Mouse (Mus musculus): ENCODE data around the gene Tuba3a. TPM values are rescaled to one million over a fixed set of nuclear protein-coding genes. Genes with fewer than 3 reads are reported as not detected.

Gene Tuba3a
- polyA plus RNA-seq (2016; fragmentation: Nextera tagmentation; extraction: Ambion mirVana), result 0.12 TPM in 1 of 2 replicates, not detected in the other

GRCm38 (mm10) chr6:125285890-125286289 lies at the start of gene Tuba3a:
TSS of gene Tuba3a (minus strand) at chr6:125286042.
- DNase-seq (ENCODE audit: extremely low spot score, low spot score), result no peak
- Histone ChIP-seq H3K4me3 (no peak within 1 kb of the TSS), H3K9me3 (0 out of 2 replicates have a peak, but pooled peaks cover 6% of the 10 kb centered on the region), H3K36me3 (replicated peaks) (no peaks in the 10 kb centered on the region), H3K27me3 (ENCODE audit: poor library complexity, severe bottlenecking) (no peaks in the 10 kb centered on the region), H3K4me1 (no peaks in the 10 kb centered on the region), H3K27ac (no peak within 1 kb of the TSS)
- WGBS, result 94% methylated on average over 22 of the region's 22 CpGs

GRCm38 (mm10) chr6:125334356-125334755 lies 48.5 kb upstream of the Tuba3a start:
- no peaks in the 10 kb centered on the region for H3K9me3 ChIP-seq
- peaks cover 22% of the 10 kb centered on the region for H3K4me1 ChIP-seq
- 59% methylated on average over 2 of the region's 2 CpGs for WGBS
- peaks cover 11% of the 10 kb centered on the region for H3K27me3 ChIP-seq (ENCODE audit: poor library complexity, severe bottlenecking)
- no peak overlapping the region for H3K4me3 ChIP-seq
- H3K27ac ChIP-seq, result no peak overlapping the region
- no peak for DNase-seq (ENCODE audit: extremely low spot score, low spot score)
- H3K36me3 ChIP-seq (replicated peaks), result no peaks in the 10 kb centered on the region

DNA sequence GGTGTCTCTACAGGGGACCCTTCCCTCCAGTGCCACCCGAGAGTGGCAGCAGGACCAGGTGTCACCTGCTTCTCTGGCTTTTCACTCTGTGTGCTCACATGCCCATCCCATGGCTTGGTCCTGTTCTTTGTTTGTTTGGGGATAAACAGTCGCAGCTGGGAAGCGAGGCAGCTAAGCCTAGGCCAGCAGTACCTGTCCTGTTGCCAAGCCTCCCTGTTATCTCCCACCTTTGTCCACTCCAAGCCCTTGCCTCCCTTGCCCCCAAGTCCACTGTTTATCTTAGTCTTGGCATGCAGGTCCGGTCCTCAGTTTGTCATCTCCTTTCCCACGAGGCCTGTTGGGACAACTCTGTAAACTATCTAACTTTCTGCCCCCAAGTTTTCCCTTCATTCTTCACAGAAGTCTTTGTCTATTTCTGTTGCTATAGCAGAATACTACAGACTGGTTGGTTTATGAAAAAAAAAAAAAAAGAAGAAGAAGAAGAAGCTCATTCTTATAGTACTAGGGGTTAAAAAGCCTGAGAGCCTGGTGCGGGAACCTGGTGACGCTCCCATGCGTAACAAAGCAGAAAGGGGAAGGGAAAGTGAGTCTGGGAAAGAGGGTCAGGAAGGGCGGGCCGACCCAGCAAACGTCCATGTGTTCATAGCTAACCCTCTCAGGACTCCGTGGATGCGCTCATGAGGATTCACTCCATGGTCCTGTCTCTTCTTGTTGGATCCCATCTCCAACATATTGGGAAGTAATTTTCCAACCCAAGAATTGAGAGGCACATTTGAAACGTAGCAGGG lies 47.5 kb upstream of the Tuba3a start:
- WGBS, result 78% methylated on average over 14 of the region's 14 CpGs
- Histone ChIP-seq H3K4me1 (peaks cover 22% of the 10 kb centered on the region), H3K9me3 (no peaks in the 10 kb centered on the region), H3K27me3 (ENCODE audit: poor library complexity, severe bottlenecking) (peaks cover 11% of the 10 kb centered on the region), H3K36me3 (replicated peaks) (no peaks in the 10 kb centered on the region), H3K27ac (no peak overlapping the region), H3K4me3 (no peak overlapping the region)
- no peak for DNase-seq (ENCODE audit: extremely low spot score, low spot score)

DNA sequence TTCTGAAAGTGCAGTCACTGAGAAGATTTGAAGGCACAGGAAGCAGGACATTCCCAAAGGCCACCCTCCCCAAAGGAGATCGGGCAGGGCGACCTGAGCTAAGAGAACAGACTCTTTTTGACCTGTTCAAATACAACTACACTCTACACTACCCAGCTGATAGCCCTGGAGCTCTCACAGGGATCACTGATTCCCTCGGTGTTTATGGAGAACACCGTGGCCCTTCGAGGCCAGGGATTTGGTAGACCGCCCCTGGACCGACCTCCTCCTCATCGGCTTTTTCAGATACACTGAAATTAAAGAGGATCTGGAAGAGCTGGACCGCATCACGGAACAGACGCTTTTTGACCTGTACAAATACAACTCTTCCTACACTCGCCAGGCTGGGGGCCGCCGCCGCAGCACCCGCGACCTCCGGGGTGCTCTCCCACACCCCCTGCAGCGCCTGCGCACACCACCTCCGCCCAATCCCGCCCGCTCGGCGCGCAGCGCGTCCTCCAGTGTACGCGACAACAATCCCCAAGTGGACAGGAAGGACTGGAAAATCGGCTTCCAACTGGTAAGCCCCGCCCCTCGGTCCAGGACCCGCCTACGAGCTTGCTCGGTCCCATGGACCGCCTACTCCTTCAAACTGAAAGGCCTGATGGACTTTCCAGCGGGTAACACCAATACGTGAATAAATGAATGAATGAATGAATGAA lies 44.9 kb upstream of the Tuba3a start:
- no peaks in the 10 kb centered on the region for H3K36me3 ChIP-seq (replicated peaks)
- no peaks in the 10 kb centered on the region for H3K9me3 ChIP-seq
- H3K27me3 ChIP-seq (ENCODE audit: poor library complexity, severe bottlenecking), result peaks cover 11% of the 10 kb centered on the region
- peak overlapping the region; percentile 82 for H3K27ac ChIP-seq
- WGBS, result under 1% methylated on average over 39 of the region's 39 CpGs
- peak overlapping the region; percentile 67 for H3K4me3 ChIP-seq
- H3K4me1 ChIP-seq, result peaks cover 22% of the 10 kb centered on the region
- DNase-seq (ENCODE audit: extremely low spot score, low spot score), result peak; percentile 80

- no peak overlapping the region for H3K4me3 ChIP-seq
- no peaks in the 10 kb centered on the region for H3K9me3 ChIP-seq
- 81% methylated on average over 5 of the region's 5 CpGs for WGBS
- H3K27me3 ChIP-seq (ENCODE audit: poor library complexity, severe bottlenecking), result peaks cover 28% of the 10 kb centered on the region
- peaks cover 12% of the 10 kb centered on the region for H3K4me1 ChIP-seq
- H3K36me3 ChIP-seq (replicated peaks), result no peaks in the 10 kb centered on the region
- no peak for DNase-seq (ENCODE audit: extremely low spot score, low spot score)
- H3K27ac ChIP-seq, result no peak overlapping the region
These were observed 42.4 kb upstream of the Tuba3a start for GRCm38 (mm10) chr6:125328243-125328642.

- H3K36me3 ChIP-seq (replicated peaks), result no peaks in the 10 kb centered on the region
- no peak for DNase-seq (ENCODE audit: extremely low spot score, low spot score)
- no peak overlapping the region for H3K27ac ChIP-seq
- H3K27me3 ChIP-seq (ENCODE audit: poor library complexity, severe bottlenecking), result peaks cover 56% of the 10 kb centered on the region
- H3K9me3 ChIP-seq, result no peaks in the 10 kb centered on the region
- peaks cover 17% of the 10 kb centered on the region for H3K4me1 ChIP-seq
- H3K4me3 ChIP-seq, result no peak overlapping the region
- WGBS, result 78% methylated on average over 6 of the region's 6 CpGs
These were observed 39.5 kb upstream of the Tuba3a start for GRCm38 (mm10) chr6:125325337-125325736.

- H3K4me1 ChIP-seq, result peaks cover 13% of the 10 kb centered on the region
- H3K36me3 ChIP-seq (replicated peaks), result no peaks in the 10 kb centered on the region
- peaks cover 64% of the 10 kb centered on the region for H3K27me3 ChIP-seq (ENCODE audit: poor library complexity, severe bottlenecking)
- no peaks in the 10 kb centered on the region for H3K9me3 ChIP-seq
- H3K27ac ChIP-seq, result no peak overlapping the region
- no peak overlapping the region for H3K4me3 ChIP-seq
- 63% methylated on average over 6 of the region's 6 CpGs for WGBS
- no peak for DNase-seq (ENCODE audit: extremely low spot score, low spot score)
These were observed 37.7 kb upstream of the Tuba3a start for GRCm38 (mm10) chr6:125323547-125323946.

GRCm38 (mm10) chr6:125322794-125323193 lies 37.0 kb upstream of the Tuba3a start:
- H3K4me3 ChIP-seq, result no peak overlapping the region
- H3K4me1 ChIP-seq, result peaks cover 13% of the 10 kb centered on the region
- H3K27me3 ChIP-seq (ENCODE audit: poor library complexity, severe bottlenecking), result peaks cover 68% of the 10 kb centered on the region
- DNase-seq (ENCODE audit: extremely low spot score, low spot score), result no peak
- no peak overlapping the region for H3K27ac ChIP-seq
- no peaks in the 10 kb centered on the region for H3K9me3 ChIP-seq
- 73% methylated on average over 13 of the region's 13 CpGs for WGBS
- no peaks in the 10 kb centered on the region for H3K36me3 ChIP-seq (replicated peaks)

- H3K4me3 ChIP-seq, result no peak overlapping the region; the same call in 1 of the 2 replicates
- no peaks in the 10 kb centered on the region for H3K36me3 ChIP-seq (replicated peaks)
- H3K4me1 ChIP-seq, result peaks cover 13% of the 10 kb centered on the region
- no peak overlapping the region for H3K27ac ChIP-seq
- DNase-seq (ENCODE audit: extremely low spot score, low spot score), result no peak
- 4% methylated on average over 26 of the region's 26 CpGs for WGBS
- H3K9me3 ChIP-seq, result no peaks in the 10 kb centered on the region
- H3K27me3 ChIP-seq (ENCODE audit: poor library complexity, severe bottlenecking), result peaks cover 72% of the 10 kb centered on the region
These were observed 35.4 kb upstream of the Tuba3a start for GRCm38 (mm10) chr6:125321114-125321855.

DNA sequence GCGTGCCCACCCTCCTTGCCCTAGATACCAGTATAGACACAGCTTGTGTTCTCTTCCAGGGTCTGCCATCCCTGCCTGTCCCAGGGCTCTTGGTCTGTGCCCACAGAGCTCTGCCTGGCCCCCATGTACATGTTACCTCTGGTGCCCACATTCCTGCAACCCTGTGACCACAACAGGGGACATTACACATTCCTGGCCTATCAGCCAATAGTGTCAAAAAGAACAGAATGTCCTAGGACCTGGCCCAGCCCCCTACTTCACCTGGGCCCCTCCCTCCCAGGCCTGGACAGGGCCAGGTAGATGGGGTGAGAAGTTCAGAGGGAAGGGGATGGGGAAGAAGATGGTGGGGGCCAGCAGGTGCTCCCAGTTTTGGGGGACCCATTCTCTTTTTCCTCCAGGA lies 34.5 kb upstream of the Tuba3a start, which contains the start of gene Scnn1a:
Scnn1a (plus strand) TSS at position 337 of the 400 bp plus-strand sequence.
- Histone ChIP-seq H3K4me3 (no peak within 1 kb of the TSS; the same call in 1 of the 2 replicates), H3K27me3 (ENCODE audit: poor library complexity, severe bottlenecking) (peaks cover 78% of the 10 kb centered on the region)
- DNase-seq (ENCODE audit: extremely low spot score, low spot score), result no peak

DNA sequence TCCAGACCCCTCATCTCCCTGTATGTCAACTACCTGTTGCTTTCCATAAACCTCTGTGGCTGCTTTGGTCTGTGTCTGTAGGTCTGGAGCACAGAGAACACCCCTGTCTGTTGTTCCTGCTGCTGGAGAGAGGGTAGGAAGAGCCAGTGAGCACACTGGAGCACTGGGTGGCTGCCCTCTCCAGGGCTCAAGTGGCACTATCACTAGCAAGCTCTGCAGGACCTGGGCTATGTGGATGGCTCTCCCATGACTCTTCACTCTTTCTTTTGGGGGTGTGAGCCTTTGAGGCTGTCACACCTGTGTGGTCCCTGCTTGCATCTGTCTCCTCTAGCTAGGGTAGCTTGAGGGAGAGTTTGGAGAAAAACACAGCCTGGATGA lies 34.1 kb upstream of the Tuba3a start:
- no peaks in the 10 kb centered on the region for H3K36me3 ChIP-seq (replicated peaks)
- H3K9me3 ChIP-seq, result no peaks in the 10 kb centered on the region
- no peak overlapping the region for H3K27ac ChIP-seq
- H3K27me3 ChIP-seq (ENCODE audit: poor library complexity, severe bottlenecking), result peaks cover 78% of the 10 kb centered on the region
- peaks cover 13% of the 10 kb centered on the region for H3K4me1 ChIP-seq
- no peak for DNase-seq (ENCODE audit: extremely low spot score, low spot score)
- H3K4me3 ChIP-seq, result no peak overlapping the region

More for the DNA sequence above, 34.5 kb upstream of the Tuba3a start, which contains the start of gene Scnn1a:
- H3K4me1 ChIP-seq, result peaks cover 13% of the 10 kb centered on the region
- H3K9me3 ChIP-seq, result no peaks in the 10 kb centered on the region
- H3K36me3 ChIP-seq (replicated peaks), result no peaks in the 10 kb centered on the region
- 89% methylated on average over 1 of the region's 1 CpGs for WGBS
- no peak within 1 kb of the TSS for H3K27ac ChIP-seq

- no peak for DNase-seq (ENCODE audit: extremely low spot score, low spot score)
- H3K27me3 ChIP-seq (ENCODE audit: poor library complexity, severe bottlenecking), result peaks cover 78% of the 10 kb centered on the region
- no peaks in the 10 kb centered on the region for H3K36me3 ChIP-seq (replicated peaks)
- no peak overlapping the region for H3K4me3 ChIP-seq
- H3K27ac ChIP-seq, result no peak overlapping the region
- no peaks in the 10 kb centered on the region for H3K9me3 ChIP-seq
- 75% methylated on average over 15 of the region's 15 CpGs for WGBS
- H3K4me1 ChIP-seq, result peaks cover 17% of the 10 kb centered on the region
These were observed 33.4 kb upstream of the Tuba3a start for GRCm38 (mm10) chr6:125318981-125319918.

Data from forebrain, embryonic 10.5 days (tissue).